Mouse (Mus musculus): ENCODE measurements around the gene Spaca6. TPM values are rescaled to one million over a fixed set of nuclear protein-coding genes. Genes with fewer than 3 reads are reported as not detected.

The Spaca6 gene
- polyA plus RNA-seq, 1 experiment from 2014 or later, result 25.1 TPM

DNA sequence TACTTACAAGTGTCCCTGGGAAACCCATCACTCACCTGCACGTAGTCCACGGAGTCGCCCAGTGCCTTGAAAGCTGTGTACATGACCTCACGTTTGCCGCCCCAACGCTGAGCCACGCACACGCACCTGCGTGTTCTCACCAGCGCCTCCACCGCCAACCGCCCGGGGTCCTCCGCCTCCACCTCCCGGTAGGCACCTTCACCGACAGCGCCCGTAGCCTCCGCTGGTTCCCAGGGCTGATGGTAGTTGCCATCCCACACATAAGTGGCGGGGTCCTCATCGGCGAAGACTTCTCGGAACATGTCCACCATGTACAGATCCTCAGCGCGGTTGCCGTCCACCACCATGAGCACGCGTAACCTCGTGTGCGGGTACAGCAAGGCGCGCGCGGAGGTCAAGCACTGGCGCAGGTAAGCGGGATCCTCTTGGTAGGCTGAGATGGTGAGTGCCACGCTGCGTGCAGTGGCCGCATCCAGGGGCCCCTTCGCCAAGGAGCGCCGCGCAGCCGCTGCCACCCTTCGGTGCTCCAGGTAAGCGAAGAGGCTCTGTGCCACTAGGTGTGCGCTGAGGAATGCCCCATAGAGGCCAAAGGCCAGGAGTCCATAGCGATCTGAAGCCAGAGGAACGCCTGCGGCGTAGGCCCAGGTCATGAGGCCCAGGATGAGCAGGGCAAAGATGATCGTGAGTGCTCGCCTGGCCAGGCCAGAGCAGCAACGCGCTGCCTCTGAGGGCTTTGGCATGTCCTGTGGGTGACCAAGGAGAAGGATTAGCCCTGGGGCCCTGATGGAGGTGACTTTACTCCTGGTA lies 23.2 kb downstream of the Spaca6 start:
- no peaks in the 10 kb centered on the region for H3K36me3 ChIP-seq (ENCODE audit: control insufficient read depth, insufficient read depth, low read length)
- no peak overlapping the region for H3K27ac ChIP-seq (ENCODE audit: low read depth, low read length)
- H3K4me2 ChIP-seq, result peak overlapping the region; percentile 39
- ATAC-seq (replicated peaks; ENCODE audit: insufficient number of reproducible peaks, low FRiP score, low TSS enrichment), result no peak
- WGBS (ENCODE audit: insufficient replicate concordance), result 14% methylated on average over 55 of the region's 55 CpGs
- peaks cover 16% of the 10 kb centered on the region for H3K27me3 ChIP-seq (ENCODE audit: control insufficient read depth, insufficient read depth, low read length)
- no peak overlapping the region for H3K9ac ChIP-seq (ENCODE audit: low read depth, low read length)
- H3K4me1 ChIP-seq (ENCODE audit: control insufficient read depth, insufficient read depth, low read length), result no peaks in the 10 kb centered on the region
- no peaks in the 10 kb centered on the region for H3K9me3 ChIP-seq (replicated peaks; ENCODE audit: control insufficient read depth, low read length)
- peak overlapping the region; percentile 18; the same call in 1 of the 2 replicates for H3K4me3 ChIP-seq (ENCODE audit: low read depth, low read length)

DNA sequence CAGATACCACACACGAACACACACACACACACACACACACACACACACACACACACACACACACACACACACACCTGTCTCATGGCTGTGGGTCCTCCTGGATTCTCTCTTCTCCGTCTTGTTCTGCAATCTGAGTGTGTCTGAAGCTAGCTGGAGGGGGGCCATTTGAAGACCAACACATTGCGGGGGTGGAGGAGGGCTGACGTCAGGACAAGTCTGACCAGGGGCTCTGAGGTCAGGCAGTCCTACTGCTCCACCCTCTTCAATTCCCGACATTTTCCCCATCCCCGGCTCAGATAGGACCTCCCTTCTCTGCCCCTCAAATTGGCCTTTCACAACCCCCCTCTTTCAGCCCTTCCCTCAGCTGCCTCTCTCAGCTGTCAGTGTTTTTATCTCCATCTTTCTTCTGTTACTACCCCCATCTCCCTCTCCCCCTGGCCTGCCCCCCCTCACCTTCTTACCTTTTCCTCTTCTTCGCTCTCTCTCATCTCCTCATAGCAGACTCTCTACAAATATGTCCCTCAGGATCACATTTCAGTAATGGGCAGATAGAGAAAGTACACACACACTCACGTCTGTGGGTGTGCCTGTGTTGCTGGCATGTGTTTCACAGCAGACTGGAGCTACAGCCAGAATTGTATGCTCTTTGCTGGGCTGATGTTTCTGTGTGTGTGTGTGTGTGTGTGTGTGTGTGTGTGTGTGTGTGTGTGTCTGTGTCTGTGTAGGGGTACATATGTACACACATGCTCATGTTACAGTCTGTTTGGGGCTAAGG lies 28.3 kb downstream of the Spaca6 start, which contains the start of gene Has1:
Gene Has1 (minus strand): TSS at position 142 of the 775 bp plus-strand sequence.
- no peaks in the 10 kb centered on the region for H3K4me1 ChIP-seq (ENCODE audit: control insufficient read depth, insufficient read depth, low read length)
- no peak within 1 kb of the TSS for H3K27ac ChIP-seq (ENCODE audit: low read depth, low read length)
- H3K4me3 ChIP-seq (ENCODE audit: low read depth, low read length), result no peak within 1 kb of the TSS
- 38% methylated on average over 8 of the region's 8 CpGs for WGBS (ENCODE audit: insufficient replicate concordance)
- no peak within 1 kb of the TSS for H3K9ac ChIP-seq (ENCODE audit: low read depth, low read length)
- ATAC-seq (replicated peaks; ENCODE audit: insufficient number of reproducible peaks, low FRiP score, low TSS enrichment), result no peak
- no peaks in the 10 kb centered on the region; the same call in 1 of the 2 replicates for H3K36me3 ChIP-seq (ENCODE audit: control insufficient read depth, insufficient read depth, low read length)
- no peak within 1 kb of the TSS for H3K4me2 ChIP-seq
- H3K27me3 ChIP-seq (ENCODE audit: control insufficient read depth, insufficient read depth, low read length), result peaks cover 4% of the 10 kb centered on the region
- no peaks in the 10 kb centered on the region for H3K9me3 ChIP-seq (replicated peaks; ENCODE audit: control insufficient read depth, low read length)

DNA sequence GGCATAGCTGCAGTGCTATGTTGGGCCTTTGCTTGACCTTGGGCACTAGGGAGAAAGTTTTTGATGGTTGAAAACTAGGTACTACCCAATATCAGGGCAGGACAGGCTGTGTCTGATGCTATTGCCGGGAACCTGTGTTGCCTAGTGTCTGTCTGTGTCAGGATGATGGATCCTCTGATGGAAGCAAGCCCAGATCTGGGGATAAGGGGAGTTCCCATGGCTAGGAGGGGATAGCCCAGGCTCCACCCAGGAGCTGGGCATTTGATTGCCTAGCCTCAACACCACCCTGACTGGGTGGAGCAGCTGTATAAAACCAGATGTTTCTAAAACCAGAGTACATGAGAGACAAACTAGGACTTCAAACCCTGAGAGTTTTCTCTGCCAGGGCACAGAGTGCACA lies 29.7 kb downstream of the Spaca6 start:
- Histone ChIP-seq H3K9me3 (replicated peaks; ENCODE audit: control insufficient read depth, low read length) (no peaks in the 10 kb centered on the region), H3K4me2 (no peak overlapping the region), H3K36me3 (ENCODE audit: control insufficient read depth, insufficient read depth, low read length) (no peaks in the 10 kb centered on the region; the same call in 1 of the 2 replicates), H3K9ac (ENCODE audit: low read depth, low read length) (no peak overlapping the region), H3K27ac (ENCODE audit: low read depth, low read length) (no peak overlapping the region), H3K4me1 (ENCODE audit: control insufficient read depth, insufficient read depth, low read length) (no peaks in the 10 kb centered on the region), H3K27me3 (ENCODE audit: control insufficient read depth, insufficient read depth, low read length) (no peaks in the 10 kb centered on the region), H3K4me3 (ENCODE audit: low read depth, low read length) (no peak overlapping the region)
- 79% methylated on average over 1 of the region's 1 CpGs for WGBS (ENCODE audit: insufficient replicate concordance)
- no peak; the same call in 1 of the 2 replicates for ATAC-seq (replicated peaks; ENCODE audit: insufficient number of reproducible peaks, low FRiP score, low TSS enrichment)

DNA sequence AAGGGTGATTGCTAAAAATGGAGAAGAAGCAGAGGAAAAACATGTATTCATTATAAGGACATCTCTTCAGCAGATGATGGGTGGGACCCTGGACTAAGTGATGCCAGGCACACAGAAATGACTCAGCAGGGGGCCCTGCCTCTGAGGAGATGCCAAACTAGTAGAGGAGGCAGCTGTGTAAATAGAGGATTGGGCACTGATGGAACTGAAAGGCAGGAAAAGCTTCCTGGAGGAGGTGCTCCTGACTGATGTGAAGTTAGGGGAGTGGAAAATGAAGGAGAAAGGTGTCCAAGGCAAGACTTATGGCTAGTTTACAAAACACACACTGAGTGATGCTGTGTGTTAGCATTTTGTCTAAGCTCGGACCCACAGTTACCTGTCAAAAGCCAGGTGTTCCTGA lies 30.5 kb downstream of the Spaca6 start:
- Histone ChIP-seq H3K27ac (ENCODE audit: low read depth, low read length) (no peak overlapping the region), H3K4me3 (ENCODE audit: low read depth, low read length) (no peak overlapping the region), H3K4me2 (no peak overlapping the region), H3K27me3 (ENCODE audit: control insufficient read depth, insufficient read depth, low read length) (no peaks in the 10 kb centered on the region), H3K36me3 (ENCODE audit: control insufficient read depth, insufficient read depth, low read length) (no peaks in the 10 kb centered on the region; the same call in 1 of the 2 replicates), H3K9me3 (replicated peaks; ENCODE audit: control insufficient read depth, low read length) (no peaks in the 10 kb centered on the region; the same call in 1 of the 2 replicates), H3K9ac (ENCODE audit: low read depth, low read length) (no peak overlapping the region), H3K4me1 (ENCODE audit: control insufficient read depth, insufficient read depth, low read length) (no peaks in the 10 kb centered on the region)
- 85% methylated on average over 1 of the region's 1 CpGs for WGBS (ENCODE audit: insufficient replicate concordance)
- no peak for ATAC-seq (replicated peaks; ENCODE audit: insufficient number of reproducible peaks, low FRiP score, low TSS enrichment)

DNA sequence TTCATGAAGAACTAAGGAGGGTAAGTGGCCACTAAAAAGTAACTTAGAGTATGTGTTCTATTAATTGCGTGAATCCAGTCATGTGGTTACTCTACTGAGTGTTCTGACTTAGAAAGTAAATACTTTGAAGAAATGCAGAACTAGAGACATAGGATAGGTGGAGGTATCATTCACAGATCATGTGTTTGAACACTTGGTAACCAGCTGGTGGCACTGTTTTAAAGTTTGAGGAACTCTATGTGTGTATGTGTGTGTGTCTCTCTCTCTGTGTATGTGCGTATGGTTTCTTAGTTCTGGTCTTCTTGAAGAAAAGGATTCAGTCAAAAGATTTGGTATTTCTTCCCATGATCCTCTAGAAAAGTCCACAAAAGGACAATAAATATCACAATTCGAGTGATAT lies 33.2 kb downstream of the Spaca6 start:
- Histone ChIP-seq H3K36me3 (ENCODE audit: control insufficient read depth, insufficient read depth, low read length) (no peaks in the 10 kb centered on the region; the same call in 1 of the 2 replicates), H3K27ac (ENCODE audit: low read depth, low read length) (no peak overlapping the region), H3K4me3 (ENCODE audit: low read depth, low read length) (no peak overlapping the region), H3K4me1 (ENCODE audit: control insufficient read depth, insufficient read depth, low read length) (no peaks in the 10 kb centered on the region), H3K9ac (ENCODE audit: low read depth, low read length) (no peak overlapping the region), H3K4me2 (no peak overlapping the region), H3K9me3 (replicated peaks; ENCODE audit: control insufficient read depth, low read length) (no peaks in the 10 kb centered on the region; the same call in 1 of the 2 replicates), H3K27me3 (ENCODE audit: control insufficient read depth, insufficient read depth, low read length) (no peaks in the 10 kb centered on the region)
- no peak for ATAC-seq (replicated peaks; ENCODE audit: insufficient number of reproducible peaks, low FRiP score, low TSS enrichment)
- 76% methylated on average over 3 of the region's 3 CpGs for WGBS (ENCODE audit: insufficient replicate concordance)

DNA sequence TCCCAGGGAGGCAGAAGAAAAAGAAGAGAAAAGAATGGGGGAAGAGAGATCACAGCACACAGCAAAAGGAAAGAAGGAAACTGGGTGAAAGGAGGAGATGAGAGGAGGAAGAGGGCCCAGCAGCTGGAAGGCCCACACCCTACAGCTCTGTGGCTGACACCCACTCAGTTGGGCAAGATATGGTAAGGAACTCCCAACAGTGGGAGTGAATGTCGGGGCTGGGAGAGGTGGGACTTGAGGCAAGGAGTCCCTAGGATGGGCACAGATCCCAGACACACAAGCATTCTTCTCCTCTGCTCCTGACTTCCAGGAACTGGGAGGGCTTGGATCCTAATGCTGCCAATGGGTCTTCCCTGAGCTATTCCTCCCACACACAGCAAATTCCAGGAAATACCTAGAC lies 35.4 kb downstream of the Spaca6 start:
- WGBS (ENCODE audit: insufficient replicate concordance), result 54% methylated on average over 1 of the region's 1 CpGs
- no peaks in the 10 kb centered on the region; the same call in 1 of the 2 replicates for H3K36me3 ChIP-seq (ENCODE audit: control insufficient read depth, insufficient read depth, low read length)
- H3K4me1 ChIP-seq (ENCODE audit: control insufficient read depth, insufficient read depth, low read length), result no peaks in the 10 kb centered on the region
- no peaks in the 10 kb centered on the region for H3K27me3 ChIP-seq (ENCODE audit: control insufficient read depth, insufficient read depth, low read length)
- no peak overlapping the region for H3K4me2 ChIP-seq
- H3K27ac ChIP-seq (ENCODE audit: low read depth, low read length), result no peak overlapping the region
- H3K9ac ChIP-seq (ENCODE audit: low read depth, low read length), result no peak overlapping the region
- no peaks in the 10 kb centered on the region; the same call in 1 of the 2 replicates for H3K9me3 ChIP-seq (replicated peaks; ENCODE audit: control insufficient read depth, low read length)
- no peak overlapping the region for H3K4me3 ChIP-seq (ENCODE audit: low read depth, low read length)
- no peak for ATAC-seq (replicated peaks; ENCODE audit: insufficient number of reproducible peaks, low FRiP score, low TSS enrichment)

DNA sequence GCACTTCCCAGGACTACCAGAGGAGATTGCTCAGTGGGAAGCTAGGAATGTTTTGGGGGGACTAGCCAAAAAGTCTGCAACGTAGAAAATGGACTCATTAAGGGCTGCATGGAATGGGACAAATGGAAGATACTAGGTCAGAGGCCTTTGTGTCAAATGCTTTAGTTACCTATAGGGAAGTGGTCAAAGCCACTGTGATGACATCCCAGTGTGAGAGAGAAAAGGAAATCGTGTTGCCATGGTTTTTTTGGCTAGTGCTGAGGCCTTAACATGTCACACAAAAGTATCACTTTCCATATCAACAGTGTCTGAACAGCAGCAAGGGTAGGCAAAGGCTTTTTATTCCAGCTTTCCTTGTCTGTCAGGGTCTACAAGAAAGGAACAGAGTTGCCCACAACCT lies 38.2 kb downstream of the Spaca6 start:
- Histone ChIP-seq H3K4me3 (ENCODE audit: low read depth, low read length) (no peak overlapping the region), H3K27me3 (ENCODE audit: control insufficient read depth, insufficient read depth, low read length) (no peaks in the 10 kb centered on the region), H3K9me3 (replicated peaks; ENCODE audit: control insufficient read depth, low read length) (no peaks in the 10 kb centered on the region; the same call in 1 of the 2 replicates), H3K4me1 (ENCODE audit: control insufficient read depth, insufficient read depth, low read length) (no peaks in the 10 kb centered on the region), H3K36me3 (ENCODE audit: control insufficient read depth, insufficient read depth, low read length) (no peaks in the 10 kb centered on the region; the same call in 1 of the 2 replicates), H3K9ac (ENCODE audit: low read depth, low read length) (no peak overlapping the region), H3K4me2 (no peak overlapping the region), H3K27ac (ENCODE audit: low read depth, low read length) (no peak overlapping the region)
- WGBS (ENCODE audit: insufficient replicate concordance), result 60% methylated on average over 2 of the region's 2 CpGs
- no peak for ATAC-seq (replicated peaks; ENCODE audit: insufficient number of reproducible peaks, low FRiP score, low TSS enrichment)

DNA sequence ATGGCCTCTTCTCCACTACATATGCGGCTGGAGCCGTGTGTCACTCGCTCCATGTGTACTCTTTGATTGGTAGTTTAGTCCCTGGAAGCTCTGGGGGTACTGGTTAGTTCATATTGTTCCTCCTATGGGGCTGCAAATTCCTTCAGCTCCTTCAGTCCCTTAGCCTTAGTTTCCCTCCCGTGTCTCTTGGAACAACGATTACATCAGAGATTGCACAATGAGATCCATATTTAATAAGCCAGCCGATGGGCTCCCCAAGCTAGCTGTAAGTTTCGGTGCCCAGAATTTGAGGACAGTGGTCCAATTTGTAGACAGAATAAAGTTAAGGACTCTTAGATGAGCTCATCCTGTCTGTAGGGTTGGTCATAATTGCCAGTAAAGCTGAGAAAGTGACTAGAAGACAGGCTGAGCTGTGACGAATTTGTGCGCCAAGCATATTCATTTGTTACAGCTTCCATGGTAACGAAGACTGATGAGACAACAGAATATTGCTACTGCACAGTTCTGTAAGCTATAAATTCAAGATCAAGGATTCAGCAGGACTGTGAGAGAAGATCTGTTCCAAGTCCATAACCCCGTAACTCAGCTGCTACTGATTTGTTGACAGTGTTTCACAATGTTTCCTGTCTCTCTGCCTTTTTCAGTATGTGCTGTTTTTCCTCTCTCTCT lies 40.0 kb downstream of the Spaca6 start:
- WGBS (ENCODE audit: insufficient replicate concordance), result 86% methylated on average over 11 of the region's 11 CpGs
- Histone ChIP-seq H3K36me3 (ENCODE audit: control insufficient read depth, insufficient read depth, low read length) (no peaks in the 10 kb centered on the region; the same call in 1 of the 2 replicates), H3K4me1 (ENCODE audit: control insufficient read depth, insufficient read depth, low read length) (no peaks in the 10 kb centered on the region), H3K27ac (ENCODE audit: low read depth, low read length) (no peak overlapping the region), H3K9me3 (replicated peaks; ENCODE audit: control insufficient read depth, low read length) (no peaks in the 10 kb centered on the region; the same call in 1 of the 2 replicates), H3K4me3 (ENCODE audit: low read depth, low read length) (no peak overlapping the region), H3K9ac (ENCODE audit: low read depth, low read length) (no peak overlapping the region), H3K4me2 (no peak overlapping the region), H3K27me3 (ENCODE audit: control insufficient read depth, insufficient read depth, low read length) (no peaks in the 10 kb centered on the region)
- no peak for ATAC-seq (replicated peaks; ENCODE audit: insufficient number of reproducible peaks, low FRiP score, low TSS enrichment)

Measured in heart, embryonic 11.5 days (tissue).